Mouse (Mus musculus) 3T3-L1 (cell line): ENCODE data around the gene Elovl5.
A peak's percentile ranks its signal among the peaks of the same experiment; 100 is the strongest.
"Not testable (repeated sequence)": the region's sequence is repeated elsewhere in the genome, so short reads cannot be mapped to it uniquely, and the experiment has no call there.

Experiments used
- DNase-seq: peaks from one replicate; pipeline ENCODE4 v3.0.0-alpha.2; 2015; ENCODE audit warnings: low read depth, low spot score

Gene Elovl5

DNA sequence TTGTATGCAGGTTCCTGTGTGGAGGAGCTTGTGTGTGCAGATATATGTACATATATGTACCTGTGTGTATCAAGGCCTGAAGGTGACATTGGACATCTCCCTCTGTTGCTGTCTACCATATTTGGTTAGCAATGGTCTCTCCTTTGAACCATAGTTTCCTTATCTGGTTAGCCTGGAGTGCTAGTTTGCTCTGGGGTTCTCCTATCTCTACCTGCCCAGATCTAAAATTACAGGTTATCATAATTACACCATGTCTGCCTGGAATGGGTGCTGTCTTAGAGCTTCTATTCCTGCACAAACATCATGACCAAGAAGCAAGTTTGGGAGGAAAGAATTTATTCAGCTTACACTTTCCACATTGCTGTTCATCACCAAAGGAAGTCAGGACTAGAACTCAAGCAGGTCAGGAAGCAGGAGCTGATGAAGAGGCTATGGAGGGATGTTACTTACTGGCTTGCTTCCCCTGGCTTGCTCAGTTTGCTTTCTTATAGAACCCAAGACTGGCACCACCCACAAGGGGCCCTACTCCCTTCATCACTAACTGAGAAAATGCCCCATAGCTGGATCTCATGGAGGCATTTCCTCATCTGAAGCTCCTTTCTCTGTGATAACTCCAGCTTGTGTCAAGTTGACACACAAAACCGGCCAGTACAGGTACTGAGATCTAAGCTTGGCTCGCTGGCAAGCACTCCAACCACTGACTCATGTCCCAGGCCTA, 76.5 kb downstream of the Elovl5 start:
- DNase-seq, result not testable (repeated sequence)

DNA sequence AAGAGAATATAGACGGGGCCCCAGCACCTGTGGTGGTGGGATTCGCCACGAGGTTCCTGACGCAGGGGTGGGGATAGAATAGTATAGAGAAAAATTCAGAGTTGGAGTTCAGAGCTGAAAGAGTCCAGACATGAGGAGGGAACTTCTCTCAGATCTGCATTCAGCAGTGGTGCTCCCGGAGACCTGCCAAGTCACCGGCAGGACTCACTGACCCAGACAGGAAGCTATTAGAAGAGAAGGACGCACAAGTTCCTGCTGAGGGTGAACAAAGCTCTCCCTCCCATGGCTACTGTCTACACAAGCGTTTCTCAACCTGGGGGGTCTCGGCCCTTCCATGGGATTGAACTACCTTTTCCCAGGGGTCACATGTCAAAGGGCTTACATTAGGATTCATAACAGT, 78.1 kb downstream of the Elovl5 start:
- no peak for DNase-seq

DNA sequence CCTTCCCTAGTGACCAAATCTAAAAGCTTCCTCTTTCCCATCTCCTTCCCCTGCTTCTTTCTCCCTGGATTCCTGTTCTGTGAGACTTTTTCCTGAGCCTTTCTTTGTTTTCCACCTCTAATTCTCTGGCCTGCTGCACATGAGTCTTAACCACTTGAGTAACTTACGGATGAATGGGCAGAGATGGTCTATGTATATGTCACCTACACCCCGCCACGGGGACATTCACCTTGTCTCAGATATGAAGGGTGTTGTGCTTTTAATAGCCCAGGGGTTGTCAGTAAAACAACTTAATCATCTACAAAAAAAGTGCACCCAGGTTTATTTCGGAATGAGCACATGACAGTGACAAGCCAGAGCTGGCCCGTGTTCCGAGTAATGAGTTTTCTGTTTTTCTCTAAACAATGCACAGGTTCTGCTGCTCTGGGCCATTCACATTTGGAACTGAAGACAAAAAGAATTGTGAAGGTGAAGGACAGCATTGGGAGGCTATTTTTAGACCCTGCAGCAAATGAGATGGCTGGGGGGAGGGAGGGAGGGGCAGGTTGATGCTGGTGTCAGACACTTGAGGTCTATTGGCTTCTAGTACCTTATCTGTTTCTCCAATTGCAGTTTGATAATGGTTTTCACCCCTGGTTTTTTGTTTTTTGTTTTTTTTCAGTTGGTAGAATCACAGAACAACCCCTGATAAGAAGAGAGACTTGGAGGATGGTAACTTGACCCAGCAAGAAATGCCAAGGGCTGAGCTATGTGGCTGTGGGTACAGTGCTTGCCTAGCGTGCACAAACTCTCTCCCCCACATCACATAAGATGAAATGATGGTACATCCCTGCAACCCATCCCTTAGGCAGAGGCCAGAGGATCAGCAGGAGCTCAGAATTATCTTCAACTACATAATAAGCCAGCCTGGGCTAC, 83.7 kb downstream of the Elovl5 start:
- DNase-seq, result no peak

DNA sequence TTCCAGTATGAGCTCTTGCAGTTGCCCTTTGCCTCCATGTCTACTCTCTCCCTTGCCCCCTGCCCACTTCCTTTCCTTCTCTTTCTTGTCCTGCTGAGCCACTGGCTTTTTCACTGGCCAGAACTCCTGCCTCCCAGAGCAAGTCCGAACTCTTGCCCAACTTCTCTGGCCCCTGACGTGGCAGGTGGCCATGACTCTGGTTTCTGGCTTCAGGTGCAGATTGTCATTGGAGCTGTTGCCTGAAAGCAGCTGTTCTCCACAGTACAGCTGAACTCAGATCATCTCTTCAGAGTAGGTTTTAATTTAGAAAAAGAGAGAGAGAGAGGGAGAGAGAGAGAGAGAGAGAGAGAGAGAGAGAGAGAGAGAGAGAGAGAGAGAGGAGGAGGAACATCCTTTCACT, 86.1 kb downstream of the Elovl5 start:
- no peak for DNase-seq

DNA sequence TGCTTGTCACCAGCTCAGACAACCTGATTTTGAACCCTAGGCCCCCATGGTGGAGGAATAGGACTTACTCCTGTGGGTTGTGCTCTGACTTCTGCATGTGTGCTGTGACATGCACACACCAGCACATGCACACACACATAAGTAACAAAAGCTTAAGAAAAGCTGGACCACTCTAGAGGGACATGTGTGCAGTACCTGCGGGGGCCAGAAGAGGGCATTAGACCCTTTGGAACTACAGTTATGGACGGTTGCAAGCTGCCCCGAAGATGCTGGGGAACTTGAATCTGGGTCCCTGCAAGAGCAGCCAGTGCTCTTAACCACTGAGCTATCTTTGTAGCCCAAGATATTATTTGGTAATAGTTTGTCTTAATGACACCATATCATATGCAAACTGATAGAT, 88.3 kb downstream of the Elovl5 start:
- DNase-seq, result peak; percentile 33

DNA sequence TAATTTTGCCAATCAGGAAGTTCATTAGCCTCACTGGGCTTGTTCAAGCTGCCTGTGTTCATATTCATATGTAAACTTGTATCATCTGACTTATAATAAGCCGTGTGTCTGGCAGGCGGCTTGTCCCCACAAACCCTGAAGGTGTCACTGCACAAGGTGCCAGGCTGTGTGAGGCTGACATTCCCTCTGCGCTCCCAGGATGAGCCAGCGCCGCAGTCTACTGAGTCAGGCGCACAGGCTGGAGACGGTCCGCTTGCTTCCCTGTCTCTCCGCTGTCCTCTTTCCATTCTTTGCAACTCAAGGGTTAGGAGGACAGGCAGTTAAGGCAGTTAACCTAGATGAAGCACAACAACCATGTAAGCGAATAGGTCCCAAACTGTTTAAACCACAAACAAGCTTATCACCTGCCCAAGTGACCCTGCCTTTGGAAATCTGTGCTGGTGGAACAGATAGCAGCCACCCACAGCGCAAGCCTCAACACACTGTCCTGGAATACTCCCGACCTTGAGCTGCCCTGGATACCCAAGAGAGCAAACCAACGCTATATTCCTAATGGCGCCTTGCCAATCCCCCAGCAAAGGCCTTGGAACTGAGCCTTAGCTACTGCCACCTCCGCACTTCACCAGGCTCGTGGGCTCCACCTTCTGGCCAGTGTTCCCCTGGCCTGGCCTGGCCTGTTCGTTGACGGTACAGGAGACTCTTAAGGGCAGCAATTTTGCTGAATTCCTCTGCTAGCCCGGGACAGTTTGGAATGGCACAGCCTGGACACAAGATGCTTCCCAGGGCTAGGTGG, 89.2 kb downstream of the Elovl5 start:
- DNase-seq, result peak; percentile 82

DNA sequence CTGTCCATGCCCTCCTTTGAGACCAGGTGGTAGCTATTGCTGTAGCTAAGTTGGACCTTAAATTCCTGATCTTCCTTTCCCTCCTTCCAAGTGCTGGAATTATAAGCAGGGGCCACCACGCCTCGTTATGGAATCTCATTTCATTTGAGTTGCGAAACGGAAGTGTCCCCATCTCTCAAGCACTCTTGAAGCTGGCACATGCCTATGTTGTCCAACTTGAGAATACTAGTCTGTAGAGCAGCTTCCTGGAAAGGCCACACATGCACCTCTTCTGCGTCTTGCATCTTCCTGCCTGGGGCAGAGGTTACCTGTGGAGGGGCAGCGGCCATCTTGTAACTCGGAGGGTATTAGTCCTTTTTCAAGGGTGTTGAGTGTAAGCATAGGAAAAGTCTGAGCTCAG, 92.2 kb downstream of the Elovl5 start:
- no peak for DNase-seq

DNA sequence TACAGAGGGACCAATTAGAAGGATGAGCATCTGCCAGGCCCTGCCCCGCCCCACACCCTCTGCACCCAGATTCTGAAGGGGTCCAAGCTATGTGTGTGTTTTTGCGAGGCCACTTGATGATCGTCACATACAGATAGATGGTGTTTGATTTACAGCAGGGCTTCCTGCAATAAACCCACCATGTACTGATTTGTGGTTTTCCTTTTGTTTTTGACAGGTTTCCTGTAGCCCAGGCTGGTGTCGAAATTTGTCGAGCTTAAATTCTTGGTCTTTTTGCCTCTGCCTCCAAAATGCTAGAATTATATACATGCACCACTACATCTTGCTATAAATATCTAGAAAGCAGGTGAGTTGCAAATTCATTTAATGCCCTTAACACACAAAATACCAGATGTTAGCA, 93.0 kb downstream of the Elovl5 start:
- DNase-seq, result no peak

DNA sequence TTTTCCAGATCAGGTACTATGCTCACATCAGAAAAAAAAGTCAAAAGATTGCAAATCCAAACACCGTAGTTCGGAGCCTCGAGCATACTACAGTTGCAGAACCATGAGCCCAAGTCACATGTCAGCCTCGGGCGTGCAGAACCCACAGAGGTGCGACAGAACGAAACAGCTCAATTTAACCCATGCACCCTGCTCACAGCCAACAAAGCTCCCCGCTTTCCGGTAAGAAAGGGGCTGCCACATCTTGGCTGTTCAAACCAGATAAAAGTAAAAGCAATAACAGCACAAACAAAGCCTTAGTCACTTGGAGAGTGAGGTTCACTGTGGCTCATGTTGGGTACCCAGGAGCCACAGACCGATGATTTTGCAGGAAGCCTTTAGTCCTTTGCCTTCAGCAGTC, 93.5 kb downstream of the Elovl5 start:
- no peak for DNase-seq

DNA sequence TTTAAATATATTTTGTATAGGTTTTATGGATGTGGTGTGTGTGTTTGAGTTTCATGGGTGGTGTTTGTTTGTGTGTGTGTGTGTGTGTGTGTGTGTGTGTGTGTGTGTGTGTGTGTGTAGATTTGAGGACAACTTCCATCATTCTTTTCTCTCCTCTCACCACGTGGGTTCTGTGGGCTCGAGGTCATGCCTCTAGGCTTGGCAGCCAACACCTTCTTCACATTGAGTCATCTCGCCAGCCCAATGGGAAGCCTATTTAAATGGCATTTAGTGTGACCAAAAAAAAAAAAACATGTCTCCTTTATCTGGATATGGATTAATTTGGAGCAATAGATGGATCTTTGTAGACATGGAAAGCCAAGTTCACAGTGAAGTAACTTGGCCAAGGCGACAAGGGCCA, 94.9 kb downstream of the Elovl5 start:
- peak; percentile 82 for DNase-seq

DNA sequence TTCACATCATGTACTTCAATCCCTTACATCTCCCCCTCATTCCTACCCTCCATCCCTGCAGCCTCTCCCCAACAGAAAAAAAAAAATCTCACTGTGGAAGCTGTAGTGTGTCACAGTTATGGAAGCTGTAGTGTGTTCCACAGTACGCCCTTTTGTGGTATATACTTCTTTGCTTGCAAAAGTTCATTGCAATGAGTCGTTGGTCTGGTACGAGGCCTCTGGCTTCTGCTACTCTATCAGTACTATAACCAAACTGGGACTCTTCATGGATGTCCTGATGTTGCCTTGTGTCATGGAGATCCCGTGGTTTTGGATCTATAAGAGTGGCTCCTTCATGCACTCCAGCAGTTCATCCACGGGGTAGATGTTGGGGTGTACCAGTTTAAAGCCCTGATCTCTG, 95.5 kb downstream of the Elovl5 start:
- DNase-seq, result peak; percentile 83

DNA sequence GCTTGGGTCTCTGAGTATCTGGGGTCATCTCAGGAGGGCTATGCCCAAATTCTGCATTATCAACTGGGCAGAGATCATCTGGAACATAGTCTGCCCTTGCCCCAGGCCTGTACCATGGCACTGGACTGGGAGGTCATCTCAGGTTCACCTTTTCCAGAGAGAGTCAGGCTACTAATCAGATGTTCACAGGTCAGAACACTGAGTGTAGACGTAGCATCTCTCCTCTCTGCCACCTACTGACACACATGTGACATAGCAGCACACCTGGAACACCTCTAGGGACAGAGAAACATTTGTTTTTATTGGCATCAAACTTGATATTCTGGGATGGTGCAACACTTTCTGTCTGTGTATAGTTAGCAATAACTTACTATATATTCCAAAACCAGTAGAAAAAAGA, 96.6 kb downstream of the Elovl5 start:
- no peak for DNase-seq

DNA sequence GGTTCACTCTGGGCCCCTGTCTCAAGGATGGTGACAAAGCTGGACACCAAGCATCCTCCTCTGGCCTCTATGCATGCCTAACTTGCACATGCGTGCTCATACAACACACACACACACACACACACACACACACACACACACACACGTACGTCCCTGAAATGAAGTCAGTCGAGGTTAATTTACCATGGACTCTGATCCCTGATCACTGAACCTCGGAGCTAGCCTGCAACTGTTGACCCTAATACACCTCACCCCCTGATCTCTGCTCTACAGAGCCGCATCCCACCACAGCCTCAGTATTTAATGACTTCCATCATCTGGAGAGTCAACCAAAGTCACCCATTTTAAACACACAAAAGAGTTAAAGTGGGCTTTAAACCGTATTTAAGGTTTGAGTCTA, 98.7 kb downstream of the Elovl5 start:
- DNase-seq, result no peak

DNA sequence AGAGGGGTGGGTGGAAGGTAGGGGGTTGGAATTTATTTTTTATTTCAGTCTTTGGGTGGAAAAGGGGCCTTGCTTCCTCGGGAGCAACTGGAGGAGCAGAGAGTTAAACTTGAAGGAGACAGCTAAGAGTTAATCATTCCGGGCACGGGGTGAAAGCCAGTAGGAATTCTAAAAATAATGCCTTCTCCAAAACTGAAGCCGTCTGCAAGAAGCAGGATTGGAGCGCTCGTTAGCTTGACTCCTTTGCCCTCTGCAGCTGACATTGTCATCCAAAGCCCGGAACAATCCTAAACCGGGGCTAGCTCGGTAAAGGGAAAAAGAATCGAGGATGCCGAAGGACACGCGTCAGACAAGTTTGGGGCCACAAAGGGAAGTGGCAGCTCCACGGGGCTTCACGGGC, 99.1 kb downstream of the Elovl5 start:
- no peak for DNase-seq

DNA sequence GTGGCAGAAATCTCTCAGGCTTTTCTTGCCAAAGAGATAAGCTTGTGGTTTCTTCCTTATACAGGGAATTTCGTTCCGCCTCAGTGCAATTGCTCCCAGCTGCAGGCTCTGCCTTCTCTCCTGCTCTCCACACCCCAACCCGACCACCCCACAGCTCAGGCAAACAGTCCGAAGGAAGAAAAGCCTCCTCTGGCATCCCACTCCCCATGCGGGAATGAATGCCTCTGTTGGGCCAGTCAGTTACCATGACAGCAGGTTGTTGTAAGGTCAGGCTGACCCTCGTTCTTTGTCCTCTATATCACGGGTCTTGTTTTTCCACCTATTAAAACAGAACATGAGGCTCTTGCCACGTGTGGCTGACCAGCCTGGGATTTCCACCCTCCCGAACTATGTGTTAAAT, 104.1 kb downstream of the Elovl5 start:
- DNase-seq, result peak; percentile 41

DNA sequence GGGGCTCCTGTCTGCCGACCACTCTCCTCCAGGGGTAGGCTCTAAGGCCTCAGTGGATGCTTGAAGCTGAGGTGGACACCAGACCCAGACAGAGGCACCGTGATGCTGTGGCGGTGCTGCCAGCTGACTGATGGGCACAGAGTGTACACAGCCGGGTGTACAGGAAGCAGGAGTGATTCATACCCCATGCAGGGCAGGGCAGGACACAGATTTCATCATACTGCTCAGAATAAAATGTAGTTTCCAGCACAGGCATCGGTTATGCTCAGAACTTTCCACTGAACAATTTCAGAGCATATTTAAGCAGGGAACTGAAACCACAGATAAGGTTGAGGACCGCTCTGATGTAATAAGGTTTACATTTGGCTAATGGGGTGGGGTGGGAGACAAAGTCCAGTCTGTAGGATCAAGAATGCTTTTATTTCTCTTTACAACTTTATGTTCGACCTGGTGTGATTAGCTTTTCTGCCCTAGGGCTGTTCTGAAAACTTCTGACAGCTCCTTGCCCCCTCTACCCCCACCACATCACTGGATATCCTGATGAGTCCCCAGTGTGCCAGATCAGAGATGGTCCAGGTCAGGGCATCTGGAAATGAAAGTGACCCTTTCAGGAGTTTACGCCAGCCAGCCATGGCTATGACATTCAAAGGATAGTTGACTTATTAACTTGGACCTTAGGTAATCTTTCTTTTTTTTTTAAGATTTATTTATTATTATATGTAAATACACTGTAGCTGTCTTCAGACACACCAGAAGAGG, 105.2 kb downstream of the Elovl5 start:
- peak; percentile 86 for DNase-seq

DNA sequence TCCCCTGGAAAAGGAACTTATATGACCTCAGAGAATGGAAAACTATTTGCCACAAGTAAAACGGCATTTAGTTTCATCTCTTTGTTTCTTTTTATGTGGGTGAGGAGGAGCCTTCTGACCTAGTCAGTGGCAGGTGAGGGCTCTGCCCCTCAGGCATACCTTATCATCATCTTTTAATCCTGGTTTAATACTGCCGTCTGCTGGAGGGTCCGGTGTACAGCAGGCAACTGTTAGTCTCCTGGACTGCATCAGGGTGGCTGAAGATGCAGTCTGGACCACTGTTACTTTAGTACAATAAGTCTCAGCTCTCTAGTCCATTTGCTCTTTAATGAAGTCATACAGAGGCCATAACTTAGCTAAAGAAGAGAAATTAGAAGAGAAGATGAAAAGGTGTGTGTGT, 107.7 kb downstream of the Elovl5 start:
- peak; percentile 77 for DNase-seq

DNA sequence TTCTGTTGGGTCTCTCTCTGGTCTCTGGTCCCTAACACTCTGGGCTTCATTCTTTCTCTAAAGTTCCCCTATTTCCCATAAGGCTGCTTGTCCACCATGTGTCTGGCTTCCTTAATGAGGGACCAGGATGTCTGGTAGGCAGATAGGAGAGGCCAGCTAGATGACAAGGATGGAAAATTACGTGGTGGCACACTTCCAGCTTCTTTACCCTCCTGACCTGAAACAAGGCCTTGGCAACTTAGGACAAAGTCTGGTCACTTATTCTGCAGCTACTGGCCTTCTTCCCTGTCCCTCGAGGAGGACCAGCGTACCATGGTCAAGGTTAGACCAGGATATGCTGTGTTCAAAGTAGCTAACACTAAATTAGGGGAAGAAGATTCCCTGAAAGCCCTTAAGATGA, 109.9 kb downstream of the Elovl5 start:
- DNase-seq, result no peak

DNA sequence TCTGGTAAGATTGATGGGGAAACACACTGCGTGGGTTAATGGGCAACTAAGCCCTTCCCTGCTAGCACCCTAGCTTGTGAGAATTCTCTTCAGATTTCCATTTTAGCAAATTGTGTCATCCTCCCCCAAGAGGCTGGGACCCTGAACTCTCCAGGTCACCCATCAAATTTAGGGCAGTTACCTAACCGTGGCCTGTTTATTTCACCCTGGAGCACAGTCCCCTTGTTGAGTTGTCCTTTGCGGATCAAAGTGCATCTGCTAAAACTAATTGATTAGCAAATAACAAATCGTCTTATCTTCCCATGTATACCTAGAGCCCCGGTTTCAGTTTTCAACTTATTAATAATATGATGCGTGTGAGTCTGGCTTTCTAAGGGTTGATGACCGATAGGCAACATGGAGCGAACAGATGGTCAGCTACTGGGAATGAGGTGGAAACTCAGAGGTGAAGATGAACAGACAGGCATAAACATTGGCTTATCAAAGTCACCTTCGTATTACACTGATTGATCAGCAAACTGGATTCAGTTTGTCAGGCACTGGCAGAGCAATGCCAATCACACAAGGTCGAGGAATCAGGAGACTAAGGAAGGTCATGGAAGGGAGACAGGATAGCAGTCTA, 113.8 kb downstream of the Elovl5 start:
- DNase-seq, result no peak

DNA sequence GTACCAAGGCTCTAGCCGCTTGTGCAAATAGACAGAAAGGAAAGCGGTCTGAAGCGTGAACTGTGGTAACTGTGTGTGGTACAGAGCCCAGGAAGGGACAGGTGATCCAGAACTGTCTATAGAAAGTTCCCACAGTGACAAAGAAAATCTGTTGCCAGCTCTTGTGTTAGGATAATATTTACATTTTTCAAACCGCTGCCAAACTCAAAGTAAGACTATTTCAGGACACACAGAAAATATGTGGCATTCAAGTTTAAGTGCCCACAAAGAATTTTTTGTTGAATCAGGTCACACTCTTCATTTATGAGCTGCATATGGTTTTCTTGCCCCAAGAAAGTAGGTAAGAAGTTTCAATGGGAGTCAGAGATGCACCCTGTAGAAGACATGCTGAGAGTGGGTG, 115.8 kb downstream of the Elovl5 start:
- no peak for DNase-seq
